Mouse (Mus musculus) olfactory bulb, adult 2 months (tissue): ENCODE measurements around the gene Cideb. TPM values are rescaled to one million over a fixed set of nuclear protein-coding genes. Genes with fewer than 3 reads are reported as not detected.

Experiments
- H3K27ac ChIP-seq: fragments of 200-500 bp; 2 replicates; pipeline ENCODE4 v1.5.1; 2012; ENCODE audit warnings: low read depth, low read length; ENCODE audit not compliant: insufficient read depth
- H3K4me1 ChIP-seq: fragments of 200-500 bp; 2 replicates; pipeline ENCODE4 v1.6.1; 2012; ENCODE audit warnings: low read length; ENCODE audit not compliant: control insufficient read depth, insufficient read depth
- H3K4me3 ChIP-seq: fragments of 200-500 bp; 2 replicates; pipeline ENCODE4 v1.5.1; 2012; ENCODE audit warnings: mild to moderate bottlenecking, low read depth, low read length, moderate library complexity; ENCODE audit not compliant: insufficient read depth
- CTCF ChIP-seq: fragments of 200-500 bp; IDR thresholded peaks from 2 replicates; pipeline ENCODE4 v1.5.1; 2012; ENCODE audit warnings: low read depth, mild to moderate bottlenecking, low read length, moderate library complexity; ENCODE audit not compliant: insufficient read depth
- POLR2A ChIP-seq: fragments of 200-500 bp; IDR thresholded peaks from 2 replicates; pipeline ENCODE4 v1.6.1; 2012; ENCODE audit warnings: mild to moderate bottlenecking, low read depth, low read length, moderate library complexity; ENCODE audit not compliant: insufficient read depth
- WGBS: fragments of 180-500 bp; shearing (Covaris S2); methylation state at CpG from one replicate; pipeline ENCODE4 v1.1.7; 2018; 5-methylcytosine and 5-hydroxymethylcytosine counted together
- polyA plus RNA-seq: library from polyadenylated mRNA; stranded (reverse); fragments of >200 nt; gene quantifications from 2 replicates; pipeline ENCODE4 v1.2.4, GENCODE M21; 2012; ENCODE audit warnings: low replicate concordance; ENCODE audit not compliant: missing spikeins, insufficient read depth, insufficient read length

Gene Cideb
- not detected in 2 replicates for polyA plus RNA-seq

- no peak for TF ChIP-seq CTCF
- TF ChIP-seq POLR2A, result no peak
- H3K4me3 ChIP-seq, result no peak within 1 kb of the TSS
- 11% methylated on average over 8 of the region's 8 CpGs for WGBS
- peaks cover 13% of the 10 kb centered on the region for H3K4me1 ChIP-seq
- no peak within 1 kb of the TSS for H3K27ac ChIP-seq
Measured at GRCm38 (mm10) chr14:55758363-55758784, at the start of gene Cideb. Gene Cideb, minus strand, starts transcription at chr14:55758458.

DNA sequence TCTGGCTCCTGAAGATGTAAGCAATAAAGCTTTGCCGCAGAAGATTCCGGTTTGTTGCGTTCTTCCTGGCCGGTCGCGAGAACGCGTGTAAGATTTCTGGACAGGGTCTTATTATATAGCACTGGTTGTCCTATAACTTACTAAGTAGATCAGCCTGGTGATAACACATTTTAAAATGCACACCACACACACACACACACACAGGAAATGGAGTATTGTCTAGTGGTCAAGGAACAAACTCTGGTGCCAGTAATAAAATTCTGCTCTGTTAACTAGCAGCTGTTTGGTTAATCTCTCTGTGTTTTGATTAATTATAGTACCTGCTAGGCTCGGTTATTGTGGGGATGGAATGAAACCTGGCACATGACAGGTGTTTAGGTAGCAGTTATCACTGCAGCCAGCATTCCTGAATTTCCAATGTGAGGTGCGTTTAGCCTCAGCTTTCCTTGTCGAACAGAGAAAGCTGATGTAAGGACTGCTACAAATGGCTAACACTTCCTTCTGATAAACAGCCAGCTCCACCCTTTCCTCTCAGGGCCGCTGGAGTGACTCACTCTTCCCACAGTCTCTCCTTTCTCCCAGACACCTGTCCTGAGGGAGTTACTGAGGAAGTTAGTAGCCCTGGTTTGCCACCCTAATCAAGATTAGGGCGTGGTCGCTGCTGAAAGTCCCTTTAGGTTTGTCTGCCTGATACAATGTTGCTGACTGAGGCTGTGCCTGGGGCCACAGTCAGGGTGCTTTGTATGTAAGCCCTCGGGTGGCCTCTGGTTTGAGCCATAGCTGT is 37.3 kb upstream of the Cideb start:
- H3K4me3 ChIP-seq, result no peak overlapping the region
- no peak overlapping the region for H3K27ac ChIP-seq
- TF ChIP-seq POLR2A, result no peak
- TF ChIP-seq CTCF, result no peak
- no peaks in the 10 kb centered on the region for H3K4me1 ChIP-seq
- WGBS, result 80% methylated on average over 15 of the region's 15 CpGs

DNA sequence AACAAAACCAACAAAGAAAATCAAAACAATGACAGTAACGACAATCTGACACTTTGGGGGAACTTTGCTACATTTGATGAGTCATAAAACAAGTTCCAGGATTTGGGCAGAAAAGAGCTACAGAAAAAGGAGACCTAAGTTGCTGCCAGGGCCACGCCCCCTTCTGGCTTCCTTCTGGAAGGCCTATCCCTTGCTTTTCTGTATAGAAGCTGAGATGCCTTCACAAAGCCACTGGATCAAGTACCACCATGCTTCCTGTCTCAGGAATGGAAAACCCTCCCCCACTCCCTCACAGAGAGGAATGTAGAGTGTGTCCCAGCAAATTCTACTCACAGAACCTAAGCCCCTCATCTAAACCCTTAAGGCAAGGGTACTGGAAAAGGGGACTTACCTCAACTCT is 35.7 kb upstream of the Cideb start:
- WGBS, result 57% methylated on average over 2 of the region's 2 CpGs

DNA sequence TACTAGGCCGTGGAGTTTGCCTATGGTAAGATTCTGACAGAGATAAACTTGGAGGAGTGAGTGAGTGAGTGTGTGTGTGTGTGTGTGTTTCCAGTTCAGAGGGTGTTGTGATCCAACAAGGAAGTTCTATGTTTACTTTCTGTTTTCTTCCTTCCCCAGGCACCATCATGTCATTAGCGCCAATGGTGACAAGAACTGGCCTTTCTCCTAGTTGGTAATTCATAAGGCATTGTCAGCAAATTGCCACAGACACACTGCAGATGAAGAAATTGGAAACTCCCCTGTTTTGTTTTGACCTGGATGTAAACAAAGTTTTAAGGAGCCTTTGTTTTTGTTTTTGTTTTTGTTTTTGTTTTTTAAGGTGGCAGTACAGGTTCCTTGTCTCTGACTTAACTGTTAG is 35.2 kb upstream of the Cideb start:
- Histone ChIP-seq H3K4me1 (peaks cover 4% of the 10 kb centered on the region; the same call in 1 of the 2 replicates), H3K27ac (no peak overlapping the region), H3K4me3 (no peak overlapping the region)
- TF ChIP-seq CTCF, result no peak
- TF ChIP-seq POLR2A, result no peak
- 73% methylated on average over 2 of the region's 2 CpGs for WGBS

More for the DNA sequence above, 35.7 kb upstream of the Cideb start:
- Histone ChIP-seq H3K4me3 (no peak overlapping the region), H3K27ac (no peak overlapping the region), H3K4me1 (no peaks in the 10 kb centered on the region)
- TF ChIP-seq POLR2A (no peak), CTCF (no peak)

GRCm38 (mm10) chr14:55788256-55789050 is 30.2 kb upstream of the Cideb start, which contains the start of gene Ripk3:
Gene Ripk3, minus strand, starts transcription at chr14:55788865.
- TF ChIP-seq CTCF, result no peak
- no peak for TF ChIP-seq POLR2A
- Histone ChIP-seq H3K27ac (no peak within 1 kb of the TSS), H3K4me1 (peaks cover 11% of the 10 kb centered on the region), H3K4me3 (peak within 1 kb of the TSS; percentile 2; the same call in 1 of the 2 replicates)
- 9% methylated on average over 40 of the region's 40 CpGs for WGBS

DNA sequence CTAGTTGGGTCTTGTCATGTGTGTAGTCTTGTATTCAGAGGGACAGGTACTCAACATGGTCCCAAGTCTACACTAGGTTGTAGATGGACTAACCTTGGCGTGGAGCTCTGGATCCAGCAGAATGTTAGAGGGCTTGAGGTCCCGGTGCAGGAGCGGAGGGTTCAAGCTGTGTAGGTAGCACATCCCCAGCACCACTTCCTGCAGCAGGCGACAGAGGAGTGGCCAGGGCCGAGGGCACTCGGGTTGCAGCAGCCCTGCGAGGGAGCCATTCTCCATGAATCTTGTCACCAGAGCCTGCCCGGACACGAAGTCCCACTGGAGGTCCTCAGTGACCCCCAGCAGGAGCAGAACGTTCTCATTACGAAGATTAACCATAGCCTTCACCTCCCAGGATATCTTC is 29.5 kb upstream of the Cideb start:
- Histone ChIP-seq H3K27ac (no peak overlapping the region), H3K4me1 (peaks cover 13% of the 10 kb centered on the region), H3K4me3 (no peak overlapping the region)
- 58% methylated on average over 11 of the region's 11 CpGs for WGBS
- TF ChIP-seq POLR2A, result no peak
- TF ChIP-seq CTCF, result no peak

DNA sequence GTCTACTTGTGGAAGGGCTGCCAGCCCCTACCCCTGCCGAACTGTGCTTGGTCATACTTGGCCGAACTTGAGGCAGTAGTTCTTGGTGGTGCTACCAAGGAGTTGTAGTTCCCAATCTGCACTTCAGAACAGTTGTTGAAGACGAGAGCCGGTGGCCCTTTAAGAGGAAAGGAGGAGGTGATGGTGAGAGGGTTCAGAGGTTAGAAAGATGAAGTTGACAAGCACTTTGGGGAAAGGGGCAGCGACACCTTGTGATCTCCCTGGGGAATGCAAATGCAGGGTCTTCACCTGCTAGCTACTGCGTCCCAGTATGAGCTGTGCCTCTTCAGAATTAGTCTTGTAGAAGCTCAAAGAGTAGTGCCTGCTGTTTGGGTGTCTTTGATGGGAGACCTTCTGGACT is 26.9 kb upstream of the Cideb start:
- peaks cover 17% of the 10 kb centered on the region for H3K4me1 ChIP-seq
- TF ChIP-seq CTCF (no peak), POLR2A (no peak)
- H3K27ac ChIP-seq, result no peak overlapping the region
- WGBS, result 38% methylated on average over 6 of the region's 6 CpGs
- no peak overlapping the region for H3K4me3 ChIP-seq

GRCm38 (mm10) chr14:55783958-55784235 is 25.6 kb upstream of the Cideb start, which contains the start of gene Adcy4:
Gene Adcy4, minus strand, starts transcription at chr14:55784095.
- WGBS, result 10% methylated on average over 13 of the region's 13 CpGs
- peak within 1 kb of the TSS; percentile 25; the same call in 1 of the 2 replicates for H3K4me3 ChIP-seq
- peaks cover 17% of the 10 kb centered on the region for H3K4me1 ChIP-seq
- no peak within 1 kb of the TSS for H3K27ac ChIP-seq
- TF ChIP-seq POLR2A (no peak), CTCF (no peak)
